Mouse (Mus musculus) lung, embryonic 15.5 days (tissue): Measurements from ENCODE around the gene Eif3i. TPM values are rescaled to one million over a fixed set of nuclear protein-coding genes. Genes with fewer than 3 reads are reported as not detected.

Experiments used
- ATAC-seq: fragments of 200-750 bp; cut with Nextera tagmentation; 2 replicates; pipeline ENCODE4 v1.8.0; 2017; ENCODE audit warnings: moderate number of reproducible peaks, borderline replicate concordance; ENCODE audit not compliant: low FRiP score, low TSS enrichment; ENCODE audit errors: extremely low read depth
- H3K27ac ChIP-seq: fragments of 300-500 bp; sonication (generic); 2 replicates; pipeline ENCODE4 v1.5.1; 2015; ENCODE audit warnings: moderate library complexity, mild to moderate bottlenecking, inconsistent platforms
- H3K27me3 ChIP-seq: fragments of 300-500 bp; sonication (generic); 2 replicates; pipeline ENCODE4 v1.6.1; 2015; ENCODE audit warnings: inconsistent platforms
- H3K36me3 ChIP-seq: fragments of 300-500 bp; sonication (generic); 2 replicates; pipeline ENCODE4 v1.6.1; 2015; ENCODE audit warnings: inconsistent platforms
- H3K4me1 ChIP-seq: fragments of 300-500 bp; sonication (generic); 2 replicates; pipeline ENCODE4 v1.6.1; 2015; ENCODE audit warnings: inconsistent platforms
- H3K4me2 ChIP-seq: fragments of 300-500 bp; sonication (generic); 2 replicates; pipeline ENCODE4 v1.6.1; 2015; ENCODE audit warnings: inconsistent platforms, mild to moderate bottlenecking, moderate library complexity
- H3K4me3 ChIP-seq: fragments of 300-500 bp; sonication (generic); 2 replicates; pipeline ENCODE4 v1.5.1; 2015; ENCODE audit warnings: mild to moderate bottlenecking, inconsistent platforms
- H3K9ac ChIP-seq: fragments of 300-500 bp; sonication (generic); 2 replicates; pipeline ENCODE4 v1.6.1; 2015; ENCODE audit warnings: inconsistent platforms
- H3K9me3 ChIP-seq: fragments of 300-500 bp; sonication (generic); 2 replicates; pipeline ENCODE4 v1.6.1; 2016; ENCODE audit warnings: inconsistent platforms
- WGBS: fragments of 180-500 bp; shearing (Covaris S2); methylation state at CpG from one replicate; pipeline ENCODE4 v1.1.7; 2015; 5-methylcytosine and 5-hydroxymethylcytosine counted together
- polyA plus RNA-seq: library from polyadenylated mRNA; unstranded; fragments of >200 nt; fragmentation: Nextera tagmentation; extraction: Ambion mirVana; gene quantifications from 2 replicates; pipeline ENCODE4 v1.2.1, GENCODE M21; 2015

Gene Eif3i
- polyA plus RNA-seq, 1 experiment from 2014 or later: 259 TPM

DNA sequence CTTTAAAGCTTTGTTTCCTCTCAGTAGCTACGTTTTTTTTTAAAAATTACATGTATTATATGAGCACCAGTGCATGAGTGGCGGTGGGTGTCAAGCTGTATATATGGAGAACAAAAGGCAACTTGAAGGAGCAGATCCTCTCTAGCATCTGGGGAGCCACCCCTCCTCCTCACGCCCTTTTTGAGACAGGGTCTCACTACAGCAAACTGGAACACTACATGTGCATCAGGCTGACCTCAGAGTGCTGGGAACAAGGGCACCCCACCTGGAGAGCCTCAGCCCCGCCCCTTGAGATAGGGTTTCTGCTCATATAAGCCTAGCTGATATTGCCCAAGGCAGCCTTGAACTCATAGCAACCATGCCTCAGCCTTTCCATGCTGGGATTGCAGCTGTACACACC lies 25.0 kb upstream of the Eif3i start:
- no peak for ATAC-seq

DNA sequence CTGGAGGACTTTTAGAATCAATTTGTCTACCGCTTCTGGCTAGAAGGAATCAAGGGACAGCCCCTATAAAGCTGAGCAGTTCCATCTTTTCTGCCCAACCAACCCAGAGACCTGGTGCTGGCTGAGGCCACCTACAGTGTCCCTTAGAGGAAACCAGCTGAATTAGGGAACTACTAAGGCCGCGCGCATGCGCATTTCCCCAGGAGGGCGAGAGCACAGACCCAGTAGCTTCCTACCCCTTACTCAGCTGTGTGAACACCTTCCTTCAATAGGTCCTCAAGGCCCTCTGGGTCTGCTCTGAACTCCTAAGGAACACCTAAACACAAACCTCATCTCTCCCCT lies 24.6 kb upstream of the Eif3i start:
- WGBS: 4% methylated on average over 6 of the region's 6 CpGs
- Histone ChIP-seq H3K9me3 (no peaks in the 10 kb centered on the region), H3K4me2 (peak overlapping the region; percentile 71), H3K9ac (peak overlapping the region; percentile 31), H3K27me3 (no peaks in the 10 kb centered on the region), H3K4me3 (peak overlapping the region; percentile 60), H3K36me3 (peaks cover 38% of the 10 kb centered on the region), H3K4me1 (peaks cover 42% of the 10 kb centered on the region), H3K27ac (peak overlapping the region; percentile 84)
- ATAC-seq: 0 out of 2 replicates have a peak, but pooled peaks have one; percentile 25

More for the DNA sequence above, 25.0 kb upstream of the Eif3i start:
- H3K27me3 ChIP-seq: no peaks in the 10 kb centered on the region
- H3K4me3 ChIP-seq: no peak overlapping the region
- H3K4me2 ChIP-seq: peak overlapping the region; percentile 71
- peaks cover 42% of the 10 kb centered on the region for H3K4me1 ChIP-seq
- no peaks in the 10 kb centered on the region for H3K9me3 ChIP-seq
- peaks cover 43% of the 10 kb centered on the region for H3K36me3 ChIP-seq
- 0 out of 2 replicates have a peak overlapping the region, but pooled peaks have one; percentile 31 for H3K9ac ChIP-seq
- peak overlapping the region; percentile 84 for H3K27ac ChIP-seq
- WGBS: 45% methylated on average over 4 of the region's 4 CpGs

GRCm38 (mm10) chr4:129624281-129625028 lies 24.0 kb upstream of the Eif3i start:
- Histone ChIP-seq H3K4me3 (peak overlapping the region; percentile 60), H3K9me3 (no peaks in the 10 kb centered on the region), H3K9ac (peak overlapping the region; percentile 61), H3K27me3 (no peaks in the 10 kb centered on the region), H3K4me2 (peak overlapping the region; percentile 71), H3K4me1 (peaks cover 42% of the 10 kb centered on the region), H3K36me3 (peaks cover 34% of the 10 kb centered on the region), H3K27ac (peak overlapping the region; percentile 84)
- peak; percentile 93 for ATAC-seq
- WGBS: 1% methylated on average over 18 of the region's 18 CpGs

DNA sequence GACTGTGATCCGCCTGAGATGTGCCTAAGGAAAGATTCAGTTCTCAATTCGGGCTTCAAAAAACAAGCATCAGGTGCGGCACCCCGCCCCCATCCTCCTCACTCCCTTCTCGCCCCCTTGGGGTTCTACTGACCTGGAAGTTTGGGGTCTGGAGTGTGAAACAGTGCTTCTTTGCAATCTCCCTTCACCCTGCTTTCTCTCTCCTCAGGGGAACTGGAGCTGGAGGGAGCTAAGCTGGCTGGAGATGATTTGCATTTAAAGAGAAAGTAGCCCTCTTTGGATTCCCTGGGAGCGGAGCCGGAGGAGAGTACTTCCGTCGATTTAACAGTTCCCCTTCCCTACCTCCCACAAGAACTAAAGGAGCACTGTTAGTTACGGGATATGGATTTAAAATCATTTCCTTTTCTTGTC lies 23.2 kb upstream of the Eif3i start, which contains the start of gene Ccdc28b:
Ccdc28b (minus strand) TSS at position 267 of the 411 bp plus-strand sequence.
- 0% methylated on average over 10 of the region's 10 CpGs for WGBS
- peaks cover 26% of the 10 kb centered on the region for H3K36me3 ChIP-seq
- H3K9ac ChIP-seq: peak within 1 kb of the TSS; percentile 61
- no peaks in the 10 kb centered on the region for H3K27me3 ChIP-seq
- peak; percentile 21; the same call in 1 of the 2 replicates for ATAC-seq
- peak within 1 kb of the TSS; percentile 71 for H3K4me2 ChIP-seq
- peaks cover 45% of the 10 kb centered on the region for H3K4me1 ChIP-seq
- H3K4me3 ChIP-seq: peak within 1 kb of the TSS; percentile 60
- peak within 1 kb of the TSS; percentile 84 for H3K27ac ChIP-seq
- H3K9me3 ChIP-seq: no peaks in the 10 kb centered on the region

GRCm38 (mm10) chr4:129622803-129623535 lies 22.5 kb upstream of the Eif3i start:
- WGBS: 16% methylated on average over 8 of the region's 8 CpGs
- H3K27me3 ChIP-seq: no peaks in the 10 kb centered on the region
- H3K4me1 ChIP-seq: peaks cover 50% of the 10 kb centered on the region
- no peak for ATAC-seq
- no peaks in the 10 kb centered on the region for H3K9me3 ChIP-seq
- peak overlapping the region; percentile 60 for H3K4me3 ChIP-seq
- H3K9ac ChIP-seq: peak overlapping the region; percentile 61
- H3K27ac ChIP-seq: peak overlapping the region; percentile 84
- H3K4me2 ChIP-seq: peak overlapping the region; percentile 71
- peaks cover 19% of the 10 kb centered on the region for H3K36me3 ChIP-seq

DNA sequence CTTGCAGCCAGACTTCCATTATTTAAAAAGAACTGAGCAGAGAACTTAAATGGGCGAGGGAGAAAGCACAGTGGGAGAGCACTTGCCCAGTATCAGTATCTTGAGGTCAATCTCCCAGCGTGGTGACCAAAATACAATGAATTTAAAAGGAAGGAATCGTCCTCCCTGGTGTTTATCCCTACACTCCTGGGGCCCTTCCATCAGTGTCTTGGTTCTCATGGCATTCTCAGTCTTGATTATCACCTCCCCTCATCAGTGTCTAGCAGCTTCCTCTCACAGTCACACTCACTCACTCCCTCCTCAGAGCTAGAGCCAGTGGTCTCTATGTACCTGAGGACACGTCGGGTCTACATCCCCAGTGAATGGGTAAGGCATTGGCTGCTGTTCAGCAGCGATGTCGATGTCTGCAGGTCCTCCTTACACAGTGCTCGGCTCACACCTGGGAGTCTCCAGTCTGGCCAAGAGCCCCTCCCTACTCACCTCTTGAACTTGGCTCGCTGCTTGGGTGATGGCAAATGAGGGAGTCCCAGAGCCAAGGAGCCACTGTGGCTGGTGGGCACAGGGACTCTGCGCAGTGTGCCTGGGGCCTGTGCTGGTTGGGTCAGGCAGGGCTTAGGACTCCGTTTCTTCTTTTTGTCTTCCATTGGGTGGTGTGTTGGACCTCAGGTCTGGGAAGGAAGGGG lies 21.8 kb upstream of the Eif3i start:
- peaks cover 12% of the 10 kb centered on the region for H3K36me3 ChIP-seq
- WGBS: 71% methylated on average over 11 of the region's 11 CpGs
- H3K4me1 ChIP-seq: peaks cover 50% of the 10 kb centered on the region
- peak overlapping the region; percentile 68; the same call in 1 of the 2 replicates for H3K27ac ChIP-seq
- no peak for ATAC-seq
- no peaks in the 10 kb centered on the region for H3K27me3 ChIP-seq
- no peak overlapping the region for H3K9ac ChIP-seq
- no peaks in the 10 kb centered on the region for H3K9me3 ChIP-seq
- peak overlapping the region; percentile 71 for H3K4me2 ChIP-seq
- H3K4me3 ChIP-seq: peak overlapping the region; percentile 60

DNA sequence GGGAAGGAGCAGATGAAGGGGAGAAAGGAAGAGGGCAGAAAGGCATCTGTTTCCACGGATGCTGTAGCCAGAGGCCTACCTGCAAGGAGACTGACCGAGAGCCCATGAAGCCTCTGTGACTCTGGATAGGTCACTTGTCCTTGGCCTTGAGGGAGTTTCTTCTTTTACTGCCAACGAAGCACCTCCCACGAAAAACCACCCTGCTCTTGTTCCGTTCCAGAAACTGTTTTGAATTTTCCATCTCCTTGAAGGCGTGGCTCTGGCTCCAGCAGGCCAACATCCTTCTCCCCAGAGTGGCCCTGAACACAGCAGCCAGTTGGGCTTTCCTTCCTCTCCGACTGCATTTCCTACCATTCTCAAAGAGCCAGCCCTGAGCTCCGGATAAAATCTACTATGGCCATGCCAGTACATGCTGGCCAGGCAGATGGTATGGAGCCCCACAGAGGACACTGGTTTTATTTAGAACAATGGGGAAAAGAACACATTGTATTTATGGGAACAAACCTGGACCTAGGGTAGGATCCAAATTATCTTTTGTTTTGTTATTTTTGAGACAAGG lies 20.9 kb upstream of the Eif3i start:
- Histone ChIP-seq H3K27me3 (no peaks in the 10 kb centered on the region), H3K4me3 (no peak overlapping the region), H3K9me3 (no peaks in the 10 kb centered on the region), H3K27ac (peak overlapping the region; percentile 68), H3K36me3 (peaks cover 3% of the 10 kb centered on the region), H3K9ac (no peak overlapping the region), H3K4me1 (peaks cover 44% of the 10 kb centered on the region), H3K4me2 (peak overlapping the region; percentile 11; the same call in 1 of the 2 replicates)
- WGBS: 71% methylated on average over 8 of the region's 8 CpGs
- no peak for ATAC-seq

DNA sequence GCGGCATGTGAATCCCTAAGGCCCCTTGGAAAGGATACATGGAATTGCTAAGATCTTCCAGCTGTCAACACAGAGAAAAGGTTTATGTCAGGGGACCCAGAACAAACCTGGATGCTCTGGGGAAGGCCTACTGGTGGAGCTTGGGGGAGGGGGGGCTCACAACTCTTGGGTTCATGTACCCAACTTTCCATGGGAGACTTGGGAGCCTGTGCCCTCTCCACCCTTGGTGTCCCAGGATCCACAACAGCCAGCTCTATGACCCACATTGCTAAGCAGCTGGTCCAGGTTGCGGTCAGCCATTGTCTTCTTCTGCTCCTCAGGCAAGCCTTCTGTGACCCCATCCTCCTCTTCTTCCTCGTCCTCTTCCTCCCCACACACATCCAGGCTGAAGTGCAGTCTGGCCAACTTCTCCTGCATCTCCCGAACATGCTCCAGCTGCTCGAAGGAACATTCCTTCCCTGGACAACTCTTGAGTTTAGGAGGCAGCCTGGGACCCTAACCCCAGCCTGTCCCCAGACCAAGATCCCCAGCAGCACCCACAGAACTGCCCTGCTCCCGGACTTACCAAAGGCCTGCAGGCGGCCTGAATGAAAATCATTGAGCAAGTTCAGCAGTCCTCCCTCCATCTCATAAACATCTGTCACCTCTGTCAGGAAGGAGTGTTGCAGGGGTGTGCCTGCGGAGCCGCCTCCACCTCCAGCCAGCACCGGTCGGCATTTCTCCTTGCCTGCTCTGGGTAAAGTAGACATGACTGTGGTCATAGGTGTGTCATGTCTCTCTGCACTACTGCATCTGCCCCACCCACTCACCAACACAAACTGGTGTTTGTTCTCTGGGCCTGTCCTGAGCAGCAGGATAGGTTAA lies 20.2 kb upstream of the Eif3i start:
- Histone ChIP-seq H3K27me3 (no peaks in the 10 kb centered on the region), H3K9me3 (no peaks in the 10 kb centered on the region), H3K27ac (peak overlapping the region; percentile 68), H3K4me2 (peak overlapping the region; percentile 11; the same call in 1 of the 2 replicates), H3K4me1 (peaks cover 37% of the 10 kb centered on the region), H3K4me3 (no peak overlapping the region), H3K9ac (no peak overlapping the region), H3K36me3 (no peaks in the 10 kb centered on the region; the same call in none of the 2 replicates)
- WGBS: 76% methylated on average over 11 of the region's 11 CpGs
- ATAC-seq: no peak

- no peaks in the 10 kb centered on the region for H3K27me3 ChIP-seq
- 3% methylated on average over 44 of the region's 44 CpGs for WGBS
- peak within 1 kb of the TSS; percentile 78 for H3K9ac ChIP-seq
- peaks cover 27% of the 10 kb centered on the region for H3K4me1 ChIP-seq
- peak within 1 kb of the TSS; percentile 75 for H3K4me3 ChIP-seq
- H3K4me2 ChIP-seq: peak within 1 kb of the TSS; percentile 86
- H3K9me3 ChIP-seq: no peaks in the 10 kb centered on the region
- peak within 1 kb of the TSS; percentile 83 for H3K27ac ChIP-seq
- H3K36me3 ChIP-seq: no peaks in the 10 kb centered on the region; the same call in none of the 2 replicates
- ATAC-seq: peak; percentile 88
Observed at GRCm38 (mm10) chr4:129618786-129619691, 18.6 kb upstream of the Eif3i start, which contains the start of gene Iqcc. TSS of gene Iqcc (minus strand) at chr4:129619099.

DNA sequence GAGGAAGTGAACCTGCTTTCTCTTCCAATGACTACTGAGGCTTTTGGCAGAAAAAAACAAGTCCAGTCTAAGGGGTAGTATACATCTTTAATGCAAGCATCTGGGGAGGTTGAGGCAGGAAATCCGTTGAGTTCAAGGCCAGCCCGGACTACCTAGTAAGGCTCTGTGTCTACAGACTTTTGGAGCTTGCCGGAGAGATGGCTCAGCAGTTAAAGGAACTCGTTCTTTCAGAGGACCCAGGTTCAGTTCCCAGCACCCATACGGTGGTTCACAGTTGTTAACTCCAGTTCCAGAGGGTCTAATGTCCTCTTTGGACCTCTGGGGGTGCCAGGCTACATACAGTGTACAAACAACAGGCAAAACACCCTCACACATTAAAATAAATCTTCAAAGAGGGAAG lies 17.6 kb upstream of the Eif3i start:
- ATAC-seq: no peak
- Histone ChIP-seq H3K9ac (peak overlapping the region; percentile 78), H3K4me1 (peaks cover 31% of the 10 kb centered on the region), H3K27me3 (no peaks in the 10 kb centered on the region), H3K36me3 (no peaks in the 10 kb centered on the region; the same call in none of the 2 replicates), H3K4me2 (peak overlapping the region; percentile 86), H3K9me3 (no peaks in the 10 kb centered on the region), H3K27ac (peak overlapping the region; percentile 83; the same call in 1 of the 2 replicates), H3K4me3 (peak overlapping the region; percentile 75)
- 91% methylated on average over 5 of the region's 5 CpGs for WGBS
